Mouse (Mus musculus): Measurements from ENCODE around the gene Blcap. TPM values are rescaled to one million over a fixed set of nuclear protein-coding genes. Genes with fewer than 3 reads are reported as not detected.

Gene Blcap
- 23.7 TPM for total RNA-seq (2023)

DNA sequence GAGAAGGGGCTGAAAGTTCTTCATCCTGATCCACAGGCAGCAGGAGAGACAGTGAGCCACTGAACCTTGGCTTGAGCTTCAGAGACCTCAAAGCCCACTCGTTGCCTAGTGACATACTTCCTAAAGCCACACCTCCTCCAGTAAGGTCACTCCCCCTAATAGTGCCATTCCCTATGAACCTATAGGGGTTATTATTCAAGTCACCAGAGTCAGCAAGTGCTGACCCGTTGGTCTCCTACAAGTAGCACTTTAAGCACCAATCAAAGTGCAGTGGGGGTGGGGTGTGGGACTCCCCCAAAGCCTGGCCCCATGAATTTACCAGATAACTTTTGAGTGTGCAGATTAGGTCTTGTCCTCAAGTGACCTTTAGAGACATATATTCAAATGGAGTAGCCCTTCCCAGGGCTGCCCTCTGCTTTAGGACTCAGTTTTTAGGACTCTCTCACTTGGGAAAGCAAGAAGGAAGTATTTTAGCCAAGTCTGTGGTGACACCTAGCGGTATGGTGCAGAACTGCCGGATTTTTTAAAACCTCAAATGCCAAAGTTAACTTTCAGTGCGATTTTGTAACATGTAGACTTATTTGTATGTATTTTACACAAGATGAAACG is at the start of gene Blcap:
Gene Blcap (minus strand): TSS at position 51 of the 609 bp plus-strand sequence.

DNA sequence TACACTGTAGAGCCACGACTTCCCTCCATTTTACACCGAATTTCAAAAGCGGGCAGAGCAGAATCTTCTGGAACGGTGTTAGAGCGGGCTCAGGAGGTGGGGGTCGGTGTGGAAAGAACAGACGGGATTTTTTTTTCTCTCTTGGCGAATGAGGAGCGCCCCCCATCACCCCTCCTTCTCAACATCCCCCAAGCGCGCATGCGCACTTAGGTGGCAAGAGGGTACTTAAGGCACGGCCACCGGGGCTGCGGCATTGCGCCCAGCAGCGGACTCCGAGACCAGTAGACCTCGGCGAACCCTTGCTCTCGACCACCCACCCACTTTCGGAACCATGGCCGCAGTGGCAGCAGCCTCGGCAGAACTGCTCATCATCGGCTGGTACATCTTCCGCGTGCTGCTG is 11.2 kb downstream of the Blcap start, which contains the start of gene Nnat:
Gene Nnat (plus strand): TSS at position 221 of the 400 bp plus-strand sequence.

Other genes with a start within 250 kb of the Blcap start
- gene Ghrh, start 223.8 kb downstream of the Blcap start, total RNA-seq (2023), result not detected
- gene Manbal, start 203.7 kb downstream of the Blcap start, total RNA-seq (2023), result 30.8 TPM
- 0.70 TPM for gene Src, start 152.8 kb downstream of the Blcap start, total RNA-seq (2023)
- gene Nnat, start 11.2 kb downstream of the Blcap start, total RNA-seq (2023), result not detected
- gene Ctnnbl1, start 166.1 kb upstream of the Blcap start, total RNA-seq (2023), result 47.1 TPM

Data from CD8-positive naive resting alpha-beta T cell, adult 57 days (primary cell).